In genomic region chr6:66534366-66534941, GRCm38 (mm10) we compare ENCODE assay signal across 8 mouse cellular contexts. TPM values are rescaled to one million over a fixed set of nuclear protein-coding genes. Genes with fewer than 3 reads are reported as not detected.
DNase-seq lines count a peak whose midpoint lies in the region; ATAC-seq and TF ChIP-seq lines count a peak whose summit lies in the region.

No protein-coding gene starts in this region.

- no peaks in the 10 kb centered on the region for H3K27me3 ChIP-seq in forebrain, postnatal 0 days (ENCODE audit: insufficient read depth, low read length)
- no peaks in the 10 kb centered on the region for H3K27me3 ChIP-seq in liver, embryonic 15.5 days

- ATAC-seq in forebrain, postnatal 0 days = no peak
- ATAC-seq in liver, embryonic 15.5 days (ENCODE audit: insufficient read depth) = peak; percentile 2; the same call in 1 of the 2 replicates

- H3K4me3 ChIP-seq in left cerebral cortex, adult 2 months = peak overlapping the region; percentile 68
- H3K4me3 ChIP-seq in forebrain, postnatal 0 days (ENCODE audit: low read depth, low read length) = peak overlapping the region; percentile 77
- H3K4me3 ChIP-seq in liver, embryonic 15.5 days (replicated peaks) = peak overlapping the region; percentile 76

- no peak for DNase-seq in left cerebral cortex, adult 2 months (ENCODE audit: extremely low spot score in 1 of 2, low spot score in 2 of 2)
- no peak for DNase-seq in left cerebral cortex, postnatal 4 days
- peak; percentile 64 for DNase-seq in adipocyte (ENCODE audit: low spot score)
- DNase-seq in forebrain, postnatal 0 days = no peak
- DNase-seq in embryo, embryonic 10 days (ENCODE audit: low spot score) = no peak
- DNase-seq in left cerebral cortex, postnatal 10 days (ENCODE audit: extremely low spot score in 1 of 2, low spot score in 2 of 2) = no peak
- no peak for DNase-seq in layer of hippocampus, postnatal 14 days (ENCODE audit: low spot score in 2 of 2)

- peak overlapping the region; percentile 56 for H3K9ac ChIP-seq in forebrain, postnatal 0 days
- H3K9ac ChIP-seq in liver, embryonic 15.5 days = peak overlapping the region; percentile 41

- intact Hi-C loops in left cerebral cortex, adult 2 months (cut with DNase I) = loop anchor here (5.0 to 10.0 kb wide), 3 partner anchors 862 to 1490 kb away; partner anchors contain the start of genes Ndnf and Smarcad1
- intact Hi-C loops in left cerebral cortex, postnatal 4 days (cut with DNase I) = loop anchor here (5.0 to 10.0 kb wide), 2 partner anchors 880 to 1407 kb away; no protein-coding TSS in a partner anchor
- intact Hi-C loops in left cerebral cortex, postnatal 10 days (cut with DNase I) = loop anchor here (5.0 to 10.0 kb wide), 4 partner anchors 620 to 1847 kb away; no protein-coding TSS in a partner anchor

- H3K4me1 ChIP-seq in forebrain, postnatal 0 days (ENCODE audit: insufficient read depth) = peaks cover 10% of the 10 kb centered on the region
- H3K4me1 ChIP-seq in liver, embryonic 15.5 days (replicated peaks) = peaks cover 18% of the 10 kb centered on the region

- WGBS in forebrain, postnatal 0 days = 74% methylated on average over 5 of the region's 5 CpGs
- 56% methylated on average over 5 of the region's 5 CpGs for WGBS in liver, embryonic 15.5 days (ENCODE audit: insufficient replicate concordance)

- H3K4me2 ChIP-seq in forebrain, postnatal 0 days (ENCODE audit: low read depth) = peak overlapping the region; percentile 88
- peak overlapping the region; percentile 73 for H3K4me2 ChIP-seq in liver, embryonic 15.5 days

- no peaks in the 10 kb centered on the region for H3K36me3 ChIP-seq in forebrain, postnatal 0 days (ENCODE audit: insufficient read depth)
- peaks cover 22% of the 10 kb centered on the region for H3K36me3 ChIP-seq in liver, embryonic 15.5 days (replicated peaks)

- TF ChIP-seq CTCF in left cerebral cortex, adult 2 months (IDR thresholded peaks at IDR 0.05) = peak; percentile 9; the same call in 1 of the 2 replicates
- no peak for TF ChIP-seq CTCF in forebrain, postnatal 0 days (IDR thresholded peaks at IDR 0.05; ENCODE audit: low read depth)

- peak overlapping the region; percentile 92 for H3K27ac ChIP-seq in left cerebral cortex, adult 2 months
- H3K27ac ChIP-seq in forebrain, postnatal 0 days (ENCODE audit: low read depth, low read length) = peak overlapping the region; percentile 78
- H3K27ac ChIP-seq in liver, embryonic 15.5 days (replicated peaks) = peak overlapping the region; percentile 94

- H3K9me3 ChIP-seq in forebrain, postnatal 0 days (ENCODE audit: low read length) = no peaks in the 10 kb centered on the region
- no peaks in the 10 kb centered on the region for H3K9me3 ChIP-seq in liver, embryonic 15.5 days (replicated peaks)

RNA-seq across cellular contexts. Expression of gene Mad2l1, which starts 0.7 kb away (rescaled TPM):
- total RNA-seq in left cerebral cortex, adult 2 months (2021) = 10 to 100 TPM in 1 of 2 experiments, 1 to 10 TPM in 1; 9.1 to 11.0 TPM
- 10 to 100 TPM; 11.6 to 12.8 TPM for total RNA-seq in left cerebral cortex, postnatal 4 days (2021)
- 6.2 and 8.2 TPM in 2 replicates for total RNA-seq in forebrain, postnatal 0 days (2014; rRNA removed)
- 18.3 and 23.0 TPM in 2 replicates for polyA plus RNA-seq in forebrain, postnatal 0 days (2015; fragmentation: Nextera tagmentation; extraction: Ambion mirVana)
- polyA plus RNA-seq in liver, embryonic 15.5 days (2015; fragmentation: Nextera tagmentation; extraction: Ambion mirVana) = 62.1 and 68.9 TPM in 2 replicates
- total RNA-seq in left cerebral cortex, postnatal 10 days (2021) = 10 to 100 TPM; 12.1 to 13.1 TPM
- total RNA-seq in layer of hippocampus, postnatal 14 days (2021) = 1 to 10 TPM; 5.1 to 7.3 TPM

RNA-seq across cellular contexts. Expression of gene Vmn1r32, which starts 25.4 kb away (rescaled TPM):
- total RNA-seq in left cerebral cortex, adult 2 months (2021) = not detected
- not detected for total RNA-seq in left cerebral cortex, postnatal 4 days (2021)
- not detected in 2 replicates for total RNA-seq in forebrain, postnatal 0 days (2014; rRNA removed)
- not detected in 2 replicates for polyA plus RNA-seq in forebrain, postnatal 0 days (2015; fragmentation: Nextera tagmentation; extraction: Ambion mirVana)
- polyA plus RNA-seq in liver, embryonic 15.5 days (2015; fragmentation: Nextera tagmentation; extraction: Ambion mirVana) = 0.03 and 0.06 TPM in 2 replicates
- not detected for total RNA-seq in left cerebral cortex, postnatal 10 days (2021)
- total RNA-seq in layer of hippocampus, postnatal 14 days (2021) = not detected
